Mouse (Mus musculus) liver, postnatal 0 days (tissue): ENCODE data around the gene Dmrtc2.

ENCODE experiments used
- CTCF ChIP-seq: sonication (generic); IDR thresholded peaks from 2 replicates; pipeline ENCODE4 v1.5.1; 2016; ENCODE audit warnings: antibody characterized with exemption, low read depth
- EP300 ChIP-seq: IDR thresholded peaks from 2 replicates; pipeline ENCODE4 v1.6.1; 2016; ENCODE audit warnings: antibody characterized with exemption, low read depth, mild to moderate bottlenecking

DNA sequence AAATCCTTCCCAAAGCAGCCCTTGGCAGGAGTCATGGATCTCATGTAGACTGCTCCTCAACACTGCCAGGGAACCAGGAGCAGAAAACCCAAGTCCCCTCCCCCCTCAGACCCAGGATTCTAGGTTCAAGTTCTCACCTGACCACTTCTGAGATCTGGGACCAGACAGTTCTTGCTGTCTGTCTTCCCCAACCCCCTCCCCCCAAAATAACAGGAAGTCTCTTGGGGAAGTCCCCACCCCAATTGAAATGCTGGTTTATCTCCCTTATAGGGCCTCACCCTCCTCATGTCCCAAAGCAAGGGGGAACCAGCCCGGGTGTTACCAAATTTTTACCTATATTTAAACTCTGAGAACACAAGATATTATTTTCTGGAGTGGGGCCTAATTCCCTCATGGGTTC lies 32.0 kb downstream of the Dmrtc2 start:
- TF ChIP-seq CTCF (no peak), EP300 (no peak)
